Mouse (Mus musculus) Patski (cell line): Measurements from ENCODE around the gene Zkscan2. TPM values are rescaled to one million over a fixed set of nuclear protein-coding genes. Genes with fewer than 3 reads are reported as not detected.

ENCODE experiments used
- ATAC-seq: fragments of 100-300 bp; one replicate; pipeline ENCODE4 v1.8.0; 2021
- CTCF ChIA-PET: fragments of 350-600 bp; sonication (Branson Sonifier 250); formaldehyde crosslinking; loops from one replicate; lab custom pipeline; 2022; ENCODE audit warnings: inconsistent platforms; lab: Charles Lee
- POLR2A ChIA-PET: fragments of 350-600 bp; sonication (Branson Sonifier 250); formaldehyde crosslinking; loops from one replicate; lab custom pipeline; 2022; ENCODE audit warnings: antibody characterized with exemption, inconsistent platforms; lab: Charles Lee
- DNase-seq: peaks from one replicate; pipeline ENCODE4 v3.0.0-alpha.2; 2011; ENCODE audit warnings: low read depth, low spot score
- H3K27me3 ChIP-seq: fragments of 371-371 bp; one replicate; pipeline ENCODE4 v1.5.1; 2021
- CTCF ChIP-seq: fragments of 100-300 bp; IDR thresholded peaks from one replicate; pipeline ENCODE4 v1.5.1; 2021
- in situ Hi-C: fragments of 300-500 bp; cut with MboI; formaldehyde crosslinking; loops from 3 replicates; pipeline ENCODE4 v1.11.1; 2018; ENCODE audit warnings: low pct_unique_long_range_greater_than_20kb, mixed read lengths
- polyA plus RNA-seq: library from polyadenylated mRNA; unstranded; gene quantifications from one replicate; pipeline ENCODE4 v1.2.3, GENCODE M21; 2021

Gene Zkscan2
- polyA plus RNA-seq, 1 experiment from 2014 or later, result 4.4 TPM

GRCm38 (mm10) chr7:123465692-123466387 is 34.4 kb downstream of the Zkscan2 start:
- peak; percentile 93 for TF ChIP-seq CTCF
- peak; percentile 83 for ATAC-seq
- CTCF ChIA-PET, result interaction anchor here (0.7 to 3.7 kb wide), 9 partner anchors 10 to 320 kb away, joined by 3 to 22 read pairs (median 3); no protein-coding TSS in a partner anchor
- H3K27me3 ChIP-seq, result no peaks in the 10 kb centered on the region
- in situ Hi-C loops, result loop anchor here (5.0 to 10.0 kb wide), 4 partner anchors 69 to 521 kb away; no protein-coding TSS in a partner anchor
- POLR2A ChIA-PET, result no interaction called here
- no peak for DNase-seq

DNA sequence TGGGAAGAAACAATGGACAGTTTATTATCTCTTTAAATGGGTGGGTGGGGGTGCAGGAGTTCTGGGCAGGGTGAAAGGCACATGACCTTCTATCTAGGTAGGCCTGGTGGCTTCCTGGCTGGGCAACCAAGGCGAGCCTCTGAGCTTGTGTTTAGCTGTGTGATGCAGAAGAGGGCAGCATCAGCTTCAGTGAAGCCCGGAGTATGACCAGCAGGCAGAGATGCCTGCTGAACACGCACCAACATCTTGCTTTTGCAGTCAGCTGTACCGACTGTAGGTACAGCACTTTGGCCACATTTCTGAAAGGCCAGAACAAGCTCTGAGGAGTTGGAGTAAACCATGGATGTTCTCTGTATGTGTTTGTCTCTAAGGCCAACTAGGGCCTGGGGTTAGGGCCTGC is 36.7 kb downstream of the Zkscan2 start:
- TF ChIP-seq CTCF, result no peak
- ATAC-seq, result no peak
- no peaks in the 10 kb centered on the region for H3K27me3 ChIP-seq
- in situ Hi-C loops, result loop anchor here (10.0 kb wide), 1 partner anchor 519 kb away; no protein-coding TSS in a partner anchor
- no peak for DNase-seq
- ChIA-PET CTCF (interaction anchor here (1.5 to 3.7 kb wide), 2 partner anchors 23 to 65 kb away, joined by 3 to 22 read pairs; no protein-coding TSS in a partner anchor), POLR2A (no interaction called here)

DNA sequence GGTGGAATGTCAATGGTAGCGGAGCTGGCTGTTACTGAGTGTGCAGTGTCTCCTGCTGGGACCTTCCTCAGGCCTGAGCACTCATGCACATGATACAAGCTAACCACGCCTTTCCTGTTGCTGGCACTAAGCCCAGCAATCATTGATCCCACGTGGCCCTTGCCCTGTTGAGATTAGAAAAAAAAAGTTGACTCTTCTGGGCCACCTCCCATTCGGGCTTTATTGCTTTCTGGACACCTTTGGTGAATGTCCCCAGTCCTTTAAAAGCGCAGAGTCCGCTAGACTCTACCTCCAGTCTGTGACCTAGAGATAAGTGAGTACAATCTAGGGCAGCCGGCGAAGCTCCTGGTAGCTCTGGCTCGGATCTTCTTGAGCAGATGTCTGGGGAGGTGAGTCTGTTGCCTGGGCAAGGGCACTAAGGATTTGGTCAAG is 38.2 kb downstream of the Zkscan2 start, which contains the start of gene Aqp8:
Gene Aqp8, plus strand, starts transcription at position 222 of the 432 bp plus-strand sequence.
- no peak for DNase-seq
- no peaks in the 10 kb centered on the region for H3K27me3 ChIP-seq
- in situ Hi-C loops, result loop anchor here (10.0 kb wide), 1 partner anchor 517 kb away; no protein-coding TSS in a partner anchor
- POLR2A ChIA-PET, result no interaction called here
- no peak for TF ChIP-seq CTCF
- CTCF ChIA-PET, result interaction anchor here (1.1 to 2.1 kb wide), 2 partner anchors 63 to 257 kb away, joined by 3 to 9 read pairs; no protein-coding TSS in a partner anchor
- peak; percentile 22 for ATAC-seq

- POLR2A ChIA-PET, result interaction anchor here (0.5 to 0.6 kb wide), 2 partner anchors 74 to 517 kb away, joined by 3 read pairs; no protein-coding TSS in a partner anchor
- in situ Hi-C loops, result loop anchor here (10.0 kb wide), 1 partner anchor 517 kb away; no protein-coding TSS in a partner anchor
- TF ChIP-seq CTCF, result no peak
- CTCF ChIA-PET, result interaction anchor here (2.1 kb wide), 1 partner anchor 62 kb away, joined by 9 read pairs; no protein-coding TSS in a partner anchor
- DNase-seq, result no peak
- ATAC-seq, result no peak
- H3K27me3 ChIP-seq, result no peaks in the 10 kb centered on the region
These were observed 38.9 kb downstream of the Zkscan2 start for GRCm38 (mm10) chr7:123461316-123461715.

DNA sequence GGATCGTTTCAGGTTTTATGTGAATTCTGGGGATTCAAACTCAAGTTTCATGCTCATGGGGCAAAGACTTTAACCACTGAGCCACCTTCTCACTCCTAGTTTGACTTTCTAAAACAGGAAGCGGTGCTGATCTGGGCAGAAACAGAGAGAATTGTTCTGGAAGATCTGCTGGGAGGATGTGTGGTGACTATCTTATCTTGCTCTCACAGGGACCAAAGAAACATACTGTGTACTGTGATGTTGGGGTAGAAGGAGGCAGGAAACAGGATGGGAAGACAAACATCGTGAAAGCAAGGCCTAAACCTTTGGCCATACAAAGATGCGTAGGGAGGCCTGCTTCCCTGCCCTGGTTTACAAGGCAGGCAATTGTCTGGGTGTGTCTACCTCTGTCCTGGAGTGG is 41.0 kb downstream of the Zkscan2 start:
- in situ Hi-C loops, result no loop called here
- no peaks in the 10 kb centered on the region for H3K27me3 ChIP-seq
- POLR2A ChIA-PET, result no interaction called here
- no peak for ATAC-seq
- no peak for DNase-seq
- TF ChIP-seq CTCF, result no peak
- CTCF ChIA-PET, result no interaction called here

- in situ Hi-C loops, result no loop called here
- ChIA-PET POLR2A (no interaction called here), CTCF (interaction anchor here (1.5 kb wide), 1 partner anchor 59 kb away, joined by 3 read pairs; no protein-coding TSS in a partner anchor)
These were observed 41.9 kb downstream of the Zkscan2 start for GRCm38 (mm10) chr7:123458309-123458708.

GRCm38 (mm10) chr7:123455088-123455487 is 45.2 kb downstream of the Zkscan2 start:
- ATAC-seq (peak; percentile 60), DNase-seq (no peak)
- H3K27me3 ChIP-seq, result no peaks in the 10 kb centered on the region
- CTCF ChIA-PET, result no interaction called here
- TF ChIP-seq CTCF, result no peak
- in situ Hi-C loops, result no loop called here
- POLR2A ChIA-PET, result no interaction called here

More at GRCm38 (mm10) chr7:123458309-123458708, 41.9 kb downstream of the Zkscan2 start:
- no peaks in the 10 kb centered on the region for H3K27me3 ChIP-seq
- ATAC-seq, result no peak
- TF ChIP-seq CTCF, result no peak
- no peak for DNase-seq

DNA sequence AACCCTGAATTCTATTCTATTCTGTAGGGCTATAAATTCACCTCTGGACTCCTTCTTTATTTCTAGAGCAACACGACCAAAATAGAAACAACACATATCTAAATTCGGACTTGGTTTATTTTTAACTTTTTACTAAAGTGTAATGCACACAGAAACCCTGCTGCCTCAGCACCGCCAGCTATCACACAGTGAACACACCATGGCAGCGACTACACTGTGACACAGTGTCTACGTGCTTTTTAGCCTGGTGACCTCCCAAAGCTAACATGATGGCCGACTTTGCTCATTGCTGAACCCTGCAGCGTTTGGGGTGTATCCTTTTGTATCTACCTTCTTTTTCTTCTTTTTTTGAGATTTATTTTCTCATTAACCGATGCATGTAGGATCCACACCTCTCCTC is 47.2 kb downstream of the Zkscan2 start:
- H3K27me3 ChIP-seq, result no peaks in the 10 kb centered on the region
- TF ChIP-seq CTCF, result no peak
- DNase-seq (no peak), ATAC-seq (no peak)
- CTCF ChIA-PET, result no interaction called here
- in situ Hi-C loops, result no loop called here
- POLR2A ChIA-PET, result interaction anchor here (1.1 kb wide), 1 partner anchor 160 kb away, joined by 4 read pairs; no protein-coding TSS in a partner anchor

GRCm38 (mm10) chr7:123452551-123452950 is 47.7 kb downstream of the Zkscan2 start:
- in situ Hi-C loops, result no loop called here
- ChIA-PET CTCF (no interaction called here), POLR2A (interaction anchor here (1.1 kb wide), 1 partner anchor 160 kb away, joined by 4 read pairs; no protein-coding TSS in a partner anchor)
- no peak for ATAC-seq
- no peak for TF ChIP-seq CTCF
- no peaks in the 10 kb centered on the region for H3K27me3 ChIP-seq
- no peak for DNase-seq

DNA sequence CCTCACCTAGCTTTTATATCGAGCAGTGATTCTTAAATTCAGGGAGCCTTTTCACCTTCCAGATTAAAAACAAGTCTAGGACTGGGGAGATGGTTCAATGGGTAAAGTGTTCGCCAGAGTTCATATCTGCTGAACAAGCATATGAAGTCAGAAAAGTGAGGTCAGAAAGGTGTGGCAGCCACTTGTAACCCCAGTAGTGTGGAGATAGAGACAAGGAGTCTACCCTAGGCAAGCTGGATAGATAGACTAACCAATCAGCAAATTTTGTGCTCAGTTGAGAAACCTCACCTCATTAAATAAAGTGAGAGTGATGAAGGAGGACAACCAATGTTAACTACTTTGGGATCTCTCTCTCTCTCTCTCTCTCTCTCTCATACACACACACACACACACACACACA is 49.7 kb downstream of the Zkscan2 start:
- no peak for DNase-seq
- ChIA-PET CTCF (no interaction called here), POLR2A (no interaction called here)
- in situ Hi-C loops, result no loop called here
- H3K27me3 ChIP-seq, result no peaks in the 10 kb centered on the region
- TF ChIP-seq CTCF, result no peak
- no peak for ATAC-seq

DNA sequence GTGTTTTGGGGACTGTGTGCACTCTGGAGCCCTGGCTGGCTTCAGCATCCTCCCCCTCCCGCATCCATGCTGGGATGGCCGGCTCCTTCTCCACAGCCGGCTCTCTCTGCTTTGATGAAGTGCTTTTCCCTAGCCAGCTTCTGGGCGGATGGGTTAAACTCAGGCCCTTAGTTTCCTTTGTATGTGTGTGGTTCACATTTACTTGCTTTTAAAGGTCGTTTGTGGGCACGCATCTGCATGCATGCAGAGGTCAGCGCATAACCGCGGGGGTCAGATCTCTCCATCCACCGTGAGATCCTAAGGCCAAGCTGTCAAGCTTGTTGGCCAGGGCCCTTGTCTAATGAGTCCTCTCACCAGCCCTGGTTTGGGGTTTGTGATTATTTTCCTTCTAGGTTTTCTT is 50.6 kb downstream of the Zkscan2 start:
- DNase-seq (no peak), ATAC-seq (no peak)
- CTCF ChIA-PET, result no interaction called here
- POLR2A ChIA-PET, result no interaction called here
- no peak for TF ChIP-seq CTCF
- H3K27me3 ChIP-seq, result no peaks in the 10 kb centered on the region
- in situ Hi-C loops, result no loop called here
